Mouse (Mus musculus) adrenal gland, adult (tissue): ENCODE results near the gene Elf5.

Experiments used
- DNase-seq, 2 experiments: peaks; one replicate each; pipeline ENCODE4 v3.0.0; 2022 to 2023; ENCODE audit warnings: low spot score in 1 of 2; ENCODE audit not compliant: inconsistent age in 2 of 2

Elf5 gene

DNA sequence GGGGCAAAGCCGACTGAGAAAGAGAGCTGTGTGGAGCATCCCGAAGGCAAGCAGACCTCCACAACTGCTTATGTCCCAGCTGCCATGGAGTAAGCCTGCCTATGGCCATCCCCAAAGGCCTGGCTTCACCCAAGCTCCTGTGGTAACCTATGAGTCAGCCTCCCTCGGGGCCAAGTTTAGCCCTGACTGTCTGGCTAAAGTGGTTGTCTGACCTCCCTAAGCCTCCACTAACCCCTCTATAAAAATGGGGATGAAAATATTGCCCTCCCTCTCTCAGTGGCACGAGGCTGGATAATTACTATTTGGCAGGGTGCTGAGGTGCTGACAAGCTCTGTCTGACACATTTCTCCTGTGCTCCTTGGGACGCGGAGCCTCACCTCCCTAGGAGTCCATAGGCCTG is at the start of gene Elf5:
Gene Elf5 (plus strand): TSS at position 341 of the 400 bp plus-strand sequence.
- DNase-seq = peak in 1 of 2 experiments; percentile 66

DNA sequence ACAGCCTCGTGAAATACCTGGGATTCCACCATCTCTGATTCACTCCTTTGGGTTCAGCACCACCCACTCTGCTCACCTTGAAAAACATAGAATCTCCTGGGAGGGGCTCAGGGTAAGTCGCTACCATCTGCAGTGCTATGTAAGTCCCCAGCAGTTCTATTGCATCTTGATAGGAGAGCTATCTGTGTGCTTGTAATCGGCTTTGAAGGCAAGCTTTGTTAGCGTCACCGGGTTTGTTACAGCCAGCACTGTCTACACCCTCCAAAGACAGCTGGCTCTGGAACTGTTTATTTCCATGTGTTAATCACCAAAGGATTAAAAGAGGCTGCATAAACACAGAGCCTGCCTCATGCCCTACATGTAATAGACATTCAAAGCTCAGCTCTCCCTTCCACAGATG is 38.9 kb upstream of the Elf5 start:
- no peak for DNase-seq

DNA sequence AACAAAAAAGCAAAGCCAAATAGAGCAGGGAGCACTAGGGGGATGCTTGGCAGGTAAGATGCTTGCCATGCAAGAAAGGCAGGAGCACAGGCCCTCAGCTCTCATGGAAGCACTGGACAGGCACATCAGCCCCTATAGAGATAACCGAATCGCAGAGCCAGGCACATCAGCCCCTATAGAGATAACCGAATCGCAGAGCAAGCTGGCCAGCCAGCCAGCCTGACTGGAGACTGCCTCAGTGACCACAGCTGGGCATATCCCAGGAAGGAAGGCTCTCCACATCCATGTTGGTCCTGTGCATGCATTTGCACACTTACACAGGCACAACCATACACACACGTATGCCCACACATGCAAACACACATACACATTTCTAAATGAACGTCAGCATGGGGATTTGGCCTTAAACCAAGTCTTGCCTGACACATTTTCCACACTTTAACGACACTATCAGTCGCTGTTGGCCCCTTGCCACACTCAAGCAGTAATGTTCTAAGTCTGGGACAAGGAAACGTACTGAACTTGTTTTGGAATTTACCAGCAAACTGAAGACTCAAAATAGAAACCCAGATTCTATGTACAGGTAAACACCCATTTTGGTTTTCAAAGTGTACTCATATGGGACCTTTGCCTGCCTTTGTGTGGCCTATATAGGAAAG is 31.9 kb upstream of the Elf5 start:
- no peak for DNase-seq

DNA sequence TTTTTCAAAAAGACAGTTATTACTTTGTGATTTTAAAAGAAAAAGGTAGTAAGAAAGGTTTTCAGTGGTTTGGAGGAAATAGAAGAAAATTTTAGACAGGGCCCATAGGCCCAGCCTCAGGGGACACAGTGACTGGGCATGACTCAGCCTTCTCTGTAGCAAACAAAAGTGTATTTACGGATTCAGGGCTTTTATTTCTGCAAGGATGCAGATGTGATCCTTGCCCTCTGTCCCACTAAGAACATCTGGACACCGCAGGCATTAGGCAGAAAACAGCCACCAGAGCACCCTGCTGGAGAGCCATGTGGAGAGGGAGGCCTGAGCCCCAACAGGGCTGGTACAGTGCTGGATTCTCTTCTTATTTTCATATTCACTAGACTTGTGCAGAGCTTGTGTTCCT is 29.3 kb upstream of the Elf5 start:
- DNase-seq = no peak

DNA sequence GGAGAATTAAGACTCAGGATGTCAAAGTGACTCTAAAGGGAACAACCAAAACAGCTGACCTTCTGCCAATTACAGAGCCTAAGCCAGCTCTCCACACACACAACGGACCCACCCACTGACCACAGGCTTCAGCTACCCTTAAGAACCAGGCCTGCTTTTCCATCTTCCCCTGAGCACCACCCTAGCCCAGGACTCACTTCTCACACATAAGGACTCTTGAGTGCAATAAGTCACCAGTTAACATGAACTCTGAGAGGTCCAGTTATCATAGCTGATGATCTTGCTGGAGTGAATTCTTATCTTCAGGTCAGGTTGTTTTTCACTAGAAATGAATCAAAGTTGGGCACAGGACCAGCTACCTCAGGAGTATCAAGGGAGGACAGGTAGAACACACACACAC is 23.6 kb upstream of the Elf5 start:
- DNase-seq = no peak

DNA sequence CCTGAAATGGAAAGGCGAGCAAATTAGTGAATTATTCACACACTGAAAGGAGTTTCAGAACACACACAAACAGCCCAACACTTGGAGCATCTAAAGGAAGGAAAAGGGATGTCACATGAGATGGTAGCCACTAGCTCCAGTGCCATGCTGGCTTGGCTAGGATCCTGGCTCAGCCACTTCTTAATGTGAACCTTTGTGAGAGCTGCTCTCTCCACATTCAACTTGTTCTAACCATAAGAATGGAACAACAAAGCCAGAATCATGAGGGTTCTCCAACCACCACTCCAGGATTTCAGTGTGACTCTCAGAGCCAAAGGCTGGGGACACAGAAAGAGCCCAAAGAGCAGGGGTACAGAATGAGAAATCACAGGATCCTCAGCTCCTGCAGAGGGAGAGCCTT is 23.2 kb upstream of the Elf5 start:
- no peak for DNase-seq

DNA sequence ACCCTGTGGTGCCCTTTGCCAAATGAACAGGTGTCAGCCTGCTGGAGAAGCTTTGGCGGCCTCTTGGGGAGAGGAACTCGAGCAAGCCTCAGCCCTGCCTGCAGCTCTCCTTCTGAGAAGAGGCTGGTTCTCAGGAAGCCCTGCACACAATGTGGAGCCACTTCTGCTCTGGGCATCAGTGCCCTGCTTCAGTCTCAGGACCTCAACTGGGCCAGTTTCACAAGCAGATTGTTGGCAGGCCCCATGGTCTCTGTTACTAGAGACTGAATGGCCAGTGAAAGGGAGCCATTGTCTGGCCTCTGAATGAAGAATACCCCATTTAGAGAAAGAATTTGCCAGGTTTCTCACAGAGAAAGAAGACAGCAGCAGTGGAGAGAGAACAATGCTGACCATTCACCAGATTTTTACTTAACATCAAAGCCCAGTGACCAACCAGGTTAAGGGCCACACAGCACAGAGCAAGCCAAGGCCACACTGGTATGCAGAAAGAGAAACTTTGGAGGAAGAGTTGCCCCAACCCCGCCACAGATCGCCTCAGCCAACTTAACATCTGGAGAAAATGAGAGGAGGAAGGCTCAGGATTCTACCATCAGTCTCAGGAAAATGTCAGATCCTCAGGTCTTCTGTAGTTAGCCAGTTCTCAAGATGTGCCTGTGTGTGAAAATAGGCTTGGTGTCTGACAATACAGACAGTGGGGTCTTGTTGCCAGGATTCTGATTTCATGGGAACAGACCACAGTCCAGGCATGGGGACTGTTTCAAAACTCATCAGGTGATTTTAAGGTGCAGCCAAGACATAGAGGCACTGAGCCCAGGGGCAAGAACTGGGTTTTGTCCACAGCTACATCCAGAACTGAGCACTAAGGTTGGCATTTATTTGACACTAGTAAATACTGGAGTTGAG is 21.2 kb upstream of the Elf5 start:
- DNase-seq = no peak

DNA sequence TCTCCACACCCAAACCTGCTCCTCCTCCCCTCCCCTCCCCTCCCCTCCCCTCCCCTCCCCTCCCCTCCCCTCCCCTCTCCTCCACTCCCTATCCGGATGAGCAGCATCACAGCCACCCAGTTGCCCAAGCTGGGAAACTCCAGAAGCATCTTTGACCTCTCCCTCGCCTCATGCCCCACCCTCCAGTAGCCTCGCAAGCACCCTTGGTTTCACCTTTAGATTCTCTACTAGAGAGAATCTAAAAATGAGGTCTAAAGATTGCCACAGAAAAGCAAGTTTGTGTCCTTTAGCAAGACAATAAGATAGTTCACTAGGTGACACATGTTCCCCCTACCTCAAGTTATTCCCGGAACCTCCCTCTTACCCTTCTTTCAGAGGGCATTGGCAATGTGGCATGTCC is 19.9 kb upstream of the Elf5 start:
- no peak for DNase-seq

DNA sequence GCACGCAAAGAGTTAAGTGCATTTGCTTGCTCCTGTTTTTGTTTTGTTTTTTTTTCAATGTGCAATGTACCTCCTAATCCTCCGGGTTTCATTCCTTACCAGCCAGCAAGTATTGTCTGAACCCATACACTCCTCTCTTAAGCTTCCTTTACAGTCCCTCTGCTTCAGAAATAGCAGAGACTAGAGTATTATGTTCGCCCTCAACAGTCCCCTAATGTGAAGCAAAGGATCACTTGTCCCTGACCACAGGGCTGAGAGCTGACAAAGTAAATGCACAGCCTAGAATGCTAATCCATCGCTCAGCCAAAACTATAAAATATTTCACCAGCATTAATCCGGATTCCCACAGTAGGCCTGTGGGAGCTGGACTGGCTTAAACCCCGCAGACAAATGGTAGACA is 13.4 kb upstream of the Elf5 start:
- DNase-seq = no peak

DNA sequence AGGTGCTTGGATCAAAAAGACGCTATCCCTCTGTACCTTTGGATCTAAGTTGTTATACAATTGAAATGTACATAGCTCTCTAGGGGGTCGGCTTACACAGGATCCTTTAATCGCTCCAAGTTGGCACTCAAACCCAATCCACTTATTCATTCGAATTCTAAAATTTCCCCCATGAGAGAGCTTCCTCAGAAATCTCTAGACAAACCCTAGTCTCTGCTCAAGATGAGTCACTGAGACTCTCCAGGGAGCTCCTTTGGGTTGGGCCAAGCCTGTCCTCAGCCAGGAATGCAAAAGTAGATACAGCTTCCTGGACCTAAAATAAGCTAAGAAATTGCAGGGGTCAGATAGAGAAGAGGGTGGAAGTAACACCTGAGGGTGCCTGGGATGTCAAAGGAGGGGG is 10.8 kb upstream of the Elf5 start:
- no peak for DNase-seq

DNA sequence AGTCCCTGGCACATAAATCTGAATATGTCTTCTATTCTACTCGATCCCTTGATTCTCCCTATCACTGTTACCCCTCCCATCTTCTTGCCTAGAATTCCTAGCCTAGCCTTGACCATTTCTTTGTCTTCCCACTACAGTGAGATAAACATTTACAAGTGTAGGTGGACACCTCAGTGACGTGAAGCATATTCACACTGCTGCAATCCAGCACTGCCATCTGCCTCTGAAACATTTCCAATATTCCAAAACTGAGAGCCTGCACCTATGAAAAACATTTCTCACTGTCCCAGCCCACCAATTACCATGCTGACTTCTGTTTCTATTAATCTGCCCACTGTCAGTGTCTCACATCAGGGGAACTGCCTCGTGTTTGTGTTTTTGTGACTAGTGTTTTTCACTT is 5.2 kb upstream of the Elf5 start:
- no peak for DNase-seq

DNA sequence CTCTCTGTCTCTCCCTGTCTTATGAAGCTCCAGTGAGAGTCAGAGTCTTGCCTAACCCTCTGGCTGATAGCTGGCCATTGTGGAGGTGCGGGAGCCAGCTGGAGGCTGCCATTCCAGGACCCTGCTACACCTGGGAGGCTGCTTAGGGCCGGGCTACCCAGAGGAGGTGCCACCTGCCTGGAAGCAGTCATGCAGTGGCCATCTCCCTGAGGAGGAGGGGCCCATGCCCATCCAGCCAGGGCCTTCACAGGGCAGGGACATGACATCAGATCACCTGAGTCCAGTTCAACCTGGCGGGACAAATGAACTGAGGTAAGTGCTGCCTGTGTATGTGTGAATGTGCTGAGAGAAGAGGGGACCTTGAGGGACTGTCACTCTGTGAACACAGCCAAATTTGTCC is 328 bp downstream of the Elf5 start:
- DNase-seq = no peak

DNA sequence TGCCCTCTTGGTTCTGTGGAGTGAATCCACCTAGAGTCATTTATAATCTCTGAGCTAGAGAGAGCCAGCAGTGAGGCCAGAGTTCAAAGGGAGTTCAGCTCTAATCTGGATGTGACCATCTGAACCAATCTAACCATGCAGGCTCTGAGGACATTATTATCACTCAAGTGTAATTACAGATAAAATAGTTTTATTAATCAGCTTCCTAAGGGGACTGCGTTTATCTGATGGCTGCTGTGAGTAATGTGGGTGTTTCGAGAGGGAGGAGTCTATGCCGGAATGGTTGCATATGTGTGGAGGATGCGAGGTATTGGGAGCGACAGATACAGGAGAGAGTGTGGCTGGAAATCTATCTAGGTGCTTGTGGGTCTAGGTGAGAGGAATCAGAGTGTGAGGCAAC is 1.9 kb downstream of the Elf5 start:
- DNase-seq = no peak

DNA sequence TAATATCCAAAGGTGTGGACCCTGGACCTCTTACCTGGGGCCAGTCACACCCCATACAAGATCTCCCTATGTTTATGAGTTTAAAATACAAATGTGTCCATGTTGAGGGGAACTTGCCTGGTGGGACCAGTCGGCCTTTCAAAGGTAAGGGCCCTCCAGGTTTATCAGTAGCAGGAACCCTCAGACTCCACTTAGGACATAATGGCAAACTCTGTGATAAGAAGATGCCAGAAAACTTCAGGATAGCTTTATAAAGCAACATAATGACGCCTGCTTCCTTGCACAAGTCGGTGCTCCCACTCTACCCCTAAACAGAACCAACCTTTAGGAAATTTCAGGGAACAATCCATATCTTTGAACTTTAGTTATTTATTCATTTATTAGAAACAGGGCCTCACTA is 4.3 kb downstream of the Elf5 start:
- DNase-seq = no peak

DNA sequence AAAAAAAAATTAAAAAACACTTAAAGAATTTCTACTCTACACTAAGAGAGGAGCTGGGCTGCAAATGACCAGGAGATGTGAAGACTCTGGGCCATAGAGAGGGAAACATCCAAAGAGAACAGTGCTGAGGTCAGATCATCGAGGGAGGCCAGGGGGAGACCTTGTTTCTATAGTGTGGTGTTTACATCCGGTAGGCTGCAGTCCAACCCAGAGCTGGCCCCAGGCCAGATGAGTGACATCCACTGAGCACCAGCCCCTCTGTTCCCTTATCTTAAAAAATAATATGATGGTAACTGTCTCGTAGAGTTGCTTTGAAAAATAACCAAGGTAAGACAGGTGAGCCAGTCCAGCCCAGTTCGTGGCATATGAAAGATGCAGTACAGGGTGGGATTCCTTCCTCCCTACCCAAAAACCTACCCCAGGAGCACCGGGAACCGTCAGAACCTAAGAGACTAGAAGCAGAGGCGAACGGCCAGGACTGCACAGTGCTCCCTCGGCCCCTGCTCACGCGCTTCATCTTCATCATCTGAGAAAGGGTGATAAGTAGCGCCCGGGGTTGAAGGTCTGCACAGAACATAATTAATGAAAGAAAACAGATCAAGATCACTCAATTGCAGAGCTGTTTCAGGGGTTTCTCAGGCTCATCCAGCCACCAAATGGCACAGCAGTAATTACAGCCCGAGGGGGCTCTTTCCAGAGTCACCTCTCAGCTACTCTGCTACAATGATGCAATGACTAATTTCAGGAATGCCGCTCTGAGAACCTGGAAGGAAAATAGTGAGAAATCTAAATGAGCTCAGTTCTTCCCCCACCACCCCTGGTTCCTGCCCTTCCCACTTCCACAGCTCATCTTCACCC is 9.4 kb downstream of the Elf5 start:
- DNase-seq = no peak

DNA sequence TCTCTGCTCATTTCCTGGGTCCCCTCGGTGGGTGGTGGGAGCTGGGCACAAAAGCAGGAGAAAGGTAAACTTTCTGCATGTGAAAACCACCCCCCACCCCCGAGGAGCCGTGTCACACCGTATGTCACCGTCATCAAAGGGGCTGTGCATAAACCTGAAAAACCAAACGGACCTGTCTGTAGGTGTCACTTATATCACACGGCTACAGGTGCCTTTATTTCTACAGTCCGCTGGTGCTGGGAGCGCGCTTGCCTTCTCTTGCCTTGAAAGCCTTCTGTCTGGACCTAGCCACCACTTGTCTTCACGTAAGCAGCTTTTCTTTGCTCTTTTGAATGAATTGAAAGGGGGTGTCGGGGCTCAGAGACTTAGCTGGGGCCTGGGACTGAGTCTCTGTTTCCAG is 12.4 kb downstream of the Elf5 start:
- no peak for DNase-seq

DNA sequence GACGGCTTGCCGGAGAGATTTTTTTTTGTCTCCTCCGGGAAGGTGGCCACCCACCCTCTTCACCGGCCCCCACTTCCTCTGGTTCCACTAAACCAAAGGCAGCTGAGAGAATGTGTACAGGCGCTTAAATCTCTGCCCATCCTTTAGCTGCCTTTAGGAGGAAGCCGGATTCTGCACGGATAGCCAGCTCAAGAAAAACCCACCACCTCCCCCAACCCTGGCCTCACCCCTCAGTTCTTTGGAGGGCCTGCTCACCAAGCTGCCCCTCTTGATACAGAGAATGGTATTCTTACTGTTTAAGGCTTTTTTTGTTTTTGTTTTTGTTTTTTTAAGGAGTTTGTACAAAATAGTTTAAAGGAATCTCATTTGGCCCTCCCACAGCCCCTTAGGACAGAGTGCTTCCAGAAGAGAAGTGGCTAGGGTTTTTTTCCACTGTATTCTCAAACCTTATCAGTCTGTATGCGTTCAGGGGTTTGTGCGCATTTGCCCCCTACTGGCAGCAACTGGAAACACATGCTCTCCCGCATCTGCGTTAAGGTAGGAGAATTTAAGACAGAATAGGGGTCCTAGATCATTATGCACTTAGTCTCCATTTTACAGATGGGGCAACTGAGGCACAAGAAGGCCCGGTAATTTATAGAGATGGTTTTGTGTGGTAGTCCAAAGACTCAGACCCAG is 13.0 kb downstream of the Elf5 start:
- DNase-seq = peak; percentile 43 to 86

DNA sequence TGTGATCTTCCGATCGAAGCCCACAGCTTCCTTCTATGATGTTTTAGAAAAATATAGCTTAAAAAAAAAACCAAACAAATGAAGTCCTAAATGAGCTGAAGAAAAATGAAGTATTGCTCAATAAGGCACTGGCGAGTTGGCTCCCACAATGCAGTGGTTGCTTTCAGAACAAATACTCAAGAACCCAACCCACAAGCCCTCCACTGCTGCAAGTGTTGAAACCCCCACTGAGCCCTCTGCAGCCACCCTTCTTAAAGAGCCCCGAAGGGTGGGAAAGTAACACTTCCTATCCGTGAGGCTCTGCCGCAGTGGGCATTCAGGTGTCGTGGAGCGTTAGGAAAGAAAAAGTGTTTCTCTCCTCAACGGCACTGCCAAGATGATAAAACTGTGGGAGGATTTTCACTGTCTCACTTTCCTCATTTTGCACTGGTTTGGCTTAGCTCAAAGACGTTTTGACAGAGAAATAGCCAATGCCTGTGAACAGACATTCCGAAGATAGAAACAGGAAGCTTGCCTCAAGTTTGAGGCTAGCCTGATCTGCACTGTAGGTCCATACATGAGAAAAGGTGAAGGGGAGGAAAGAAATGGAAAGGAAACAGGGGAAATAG is 14.1 kb downstream of the Elf5 start:
- DNase-seq = no peak

DNA sequence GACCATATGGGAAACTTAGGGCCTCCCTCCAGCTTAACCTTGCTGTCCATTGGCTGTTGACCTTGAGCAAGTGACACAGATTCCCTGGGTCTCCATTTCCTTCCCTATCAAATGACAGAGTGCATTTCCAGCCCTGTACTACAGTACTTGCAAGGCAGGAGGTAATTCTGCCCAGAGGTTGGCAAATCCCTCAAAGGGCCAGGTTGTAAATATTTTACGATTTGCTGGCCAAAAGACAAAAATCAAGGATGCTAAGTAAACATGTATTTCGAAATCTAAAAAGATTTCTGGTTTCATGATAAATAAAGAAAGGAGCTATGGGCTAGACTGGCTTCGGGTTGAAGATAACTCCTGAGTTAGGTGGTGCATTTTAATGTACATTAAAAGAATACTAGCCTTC is 16.9 kb downstream of the Elf5 start:
- no peak for DNase-seq

DNA sequence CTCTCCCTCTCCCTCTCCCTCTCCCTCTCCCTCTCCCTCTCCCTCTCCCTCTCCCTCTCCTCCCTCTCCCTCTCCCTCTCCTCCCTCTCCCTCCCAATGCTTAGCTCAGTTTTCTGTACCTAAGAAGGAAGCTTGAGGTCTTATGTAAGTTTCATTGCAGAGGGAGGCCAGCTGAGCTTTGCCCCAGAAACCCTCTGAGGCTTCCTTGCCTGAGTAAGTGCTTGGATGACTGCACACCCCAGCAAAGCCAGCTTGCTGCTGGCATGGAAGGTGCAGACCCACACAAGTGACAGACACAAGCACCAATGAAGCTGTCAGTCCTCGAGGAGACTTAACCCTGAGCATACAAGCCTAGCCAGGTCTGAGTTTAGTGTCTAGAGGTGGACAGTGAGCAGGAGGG is 19.2 kb downstream of the Elf5 start:
- DNase-seq = no peak
